Mouse (Mus musculus): ENCODE results near the gene Rad51.

The Rad51 gene

DNA sequence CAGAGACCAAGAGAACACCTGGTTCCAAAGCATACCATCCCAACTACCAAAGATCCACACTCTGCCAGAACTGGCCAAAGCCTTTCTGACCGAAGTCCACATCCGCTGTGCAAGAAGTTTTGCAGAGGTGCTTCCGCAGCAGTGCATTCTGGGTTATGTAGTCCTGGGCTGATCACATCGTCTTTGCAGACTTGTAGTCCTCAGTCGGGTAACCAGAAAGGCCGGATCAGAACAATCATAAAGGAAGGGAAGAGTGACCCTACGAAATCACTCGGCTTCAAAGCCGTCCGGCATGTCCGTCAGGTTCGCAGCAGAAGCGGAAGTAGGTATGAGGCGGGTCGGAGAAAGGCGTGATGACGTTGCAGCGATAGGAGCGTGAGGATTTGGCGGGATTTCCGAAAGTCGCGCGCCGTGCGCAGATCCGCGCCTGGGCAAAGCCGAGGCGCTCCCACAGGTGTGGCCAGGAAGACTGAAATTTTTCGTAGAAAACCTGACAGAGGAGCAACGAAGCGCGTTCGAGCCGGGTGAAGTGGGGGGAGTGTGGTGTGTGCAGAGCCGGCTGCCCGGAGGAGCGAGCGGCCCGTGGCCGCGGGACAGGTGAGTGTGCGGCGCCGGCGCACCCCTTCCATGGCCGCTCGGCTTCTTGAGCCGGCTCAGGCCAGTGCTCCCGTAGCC lies at the start of gene Rad51:
Rad51 (plus strand) TSS at position 356 of the 675 bp plus-strand sequence.
- peak; percentile 94 for DNase-seq (ENCODE audit: low read depth, low spot score)

DNA sequence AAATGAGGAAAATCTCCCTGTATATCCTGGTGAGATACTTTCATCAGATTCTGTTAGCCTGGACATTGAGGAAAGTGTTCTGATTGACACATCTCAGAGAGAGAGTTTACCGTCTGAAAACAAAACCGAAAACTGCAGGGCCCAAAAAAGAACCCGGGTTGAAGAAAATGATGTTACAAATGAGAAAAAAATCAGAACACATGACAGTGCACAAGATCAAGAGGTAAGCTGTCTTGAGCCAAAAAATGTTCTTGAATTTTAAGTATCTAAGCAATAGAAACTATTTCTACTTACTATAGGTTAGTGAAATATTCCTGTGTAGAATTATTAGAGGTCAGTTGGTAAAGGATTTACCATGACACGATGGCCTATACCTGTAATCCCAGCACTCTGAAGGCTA lies 40.2 kb upstream of the Rad51 start:
- DNase-seq (ENCODE audit: low read depth, low spot score) = no peak

DNA sequence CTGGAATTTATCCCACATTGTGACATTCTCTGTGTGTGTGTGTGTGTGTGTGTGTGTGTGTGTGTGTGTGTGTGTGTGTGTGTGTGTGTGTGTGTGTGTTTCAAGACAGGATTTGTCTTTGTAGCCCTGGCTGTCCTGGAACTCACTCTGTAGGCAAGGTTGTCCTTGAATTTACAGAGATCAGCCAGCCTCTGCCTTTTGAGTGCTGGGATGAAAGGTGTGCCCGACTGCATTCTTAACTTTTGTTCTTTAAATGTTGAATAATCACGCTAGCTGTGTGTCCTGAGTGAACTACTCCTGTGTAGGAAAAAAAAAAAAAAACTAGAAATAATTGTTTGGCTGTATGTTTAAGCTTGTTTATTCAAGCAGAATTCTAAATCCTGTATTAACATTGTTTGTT lies 26.4 kb upstream of the Rad51 start:
- DNase-seq (ENCODE audit: low read depth, low spot score) = peak; percentile 59

DNA sequence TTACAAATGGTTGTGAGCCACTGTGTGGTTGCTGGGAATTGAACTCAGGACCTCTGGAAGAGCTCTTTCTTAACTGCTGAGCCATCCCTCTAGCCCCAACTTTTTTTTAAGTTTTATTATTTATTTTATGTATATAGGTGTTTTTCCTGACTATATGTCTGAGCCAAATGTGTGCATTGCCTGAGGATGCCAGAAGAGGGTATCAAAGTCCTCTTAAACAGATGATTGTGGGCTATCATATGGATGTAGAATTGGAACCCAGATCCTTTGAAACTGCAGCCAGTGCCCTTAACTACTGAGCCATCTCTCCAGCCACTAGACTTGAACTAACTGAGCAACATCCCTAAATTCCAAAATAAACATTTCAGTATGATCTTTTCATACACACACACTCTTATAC lies 11.0 kb upstream of the Rad51 start:
- peak; percentile 32 for DNase-seq (ENCODE audit: low read depth, low spot score)

DNA sequence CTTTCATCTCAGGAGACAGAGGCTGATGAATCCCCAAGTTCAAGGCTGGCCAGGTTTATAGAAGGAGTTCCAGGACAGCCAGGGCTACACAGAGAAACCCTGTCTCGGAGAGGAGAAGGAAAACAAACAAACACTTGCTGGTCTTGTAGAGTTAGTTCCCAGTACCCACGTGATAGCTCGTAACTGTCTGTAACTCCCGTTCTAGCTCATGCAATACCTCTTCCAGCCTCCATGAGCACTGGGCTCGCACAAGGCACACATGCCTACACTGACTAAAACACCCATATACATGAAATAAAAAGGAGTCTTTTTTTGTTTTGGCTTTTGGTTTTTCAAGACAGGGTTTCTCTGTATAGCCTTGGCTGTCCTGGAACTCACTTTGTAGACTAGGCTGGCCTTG lies 6.0 kb upstream of the Rad51 start:
- DNase-seq (ENCODE audit: low read depth, low spot score) = peak; percentile 77

DNA sequence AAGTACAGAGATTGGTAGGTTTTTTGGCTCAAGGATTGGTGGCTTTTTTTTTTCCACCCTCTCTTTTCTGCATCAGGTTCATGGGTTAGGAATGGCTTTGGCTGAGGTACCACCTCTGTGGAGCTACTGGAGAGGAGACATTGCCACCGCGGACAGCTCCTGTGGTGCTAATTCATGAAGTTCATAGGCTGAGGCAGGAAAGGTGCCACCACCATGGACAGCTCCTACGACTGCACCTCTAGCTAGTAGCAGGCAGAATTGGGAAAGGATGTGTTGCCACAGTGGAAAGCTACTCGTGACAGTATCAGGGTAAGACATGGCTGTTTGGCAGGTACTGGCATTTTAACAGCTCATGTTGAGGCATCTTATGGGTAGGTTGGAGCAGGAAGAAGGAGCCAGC lies 4.0 kb upstream of the Rad51 start:
- peak; percentile 88 for DNase-seq (ENCODE audit: low read depth, low spot score)

DNA sequence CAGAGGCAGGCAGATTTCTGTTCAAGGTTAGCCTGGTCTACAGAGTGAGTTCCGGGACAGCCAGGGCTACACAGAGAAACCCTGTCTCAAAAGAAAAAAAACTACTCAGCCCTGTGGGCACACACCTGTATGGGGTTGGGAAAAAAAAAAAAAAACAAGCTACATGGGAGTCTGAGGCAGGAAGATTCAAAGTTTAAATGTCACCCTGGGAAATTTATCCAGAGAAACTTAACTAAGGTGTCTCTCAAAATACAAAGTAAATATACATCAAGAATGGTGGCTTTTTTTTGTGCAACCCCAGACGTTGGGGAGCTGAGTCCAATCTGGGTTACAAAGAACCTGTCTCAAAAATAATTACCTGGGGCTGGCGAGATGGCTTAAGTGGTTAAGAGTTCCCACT lies 1.5 kb upstream of the Rad51 start:
- DNase-seq (ENCODE audit: low read depth, low spot score) = no peak

DNA sequence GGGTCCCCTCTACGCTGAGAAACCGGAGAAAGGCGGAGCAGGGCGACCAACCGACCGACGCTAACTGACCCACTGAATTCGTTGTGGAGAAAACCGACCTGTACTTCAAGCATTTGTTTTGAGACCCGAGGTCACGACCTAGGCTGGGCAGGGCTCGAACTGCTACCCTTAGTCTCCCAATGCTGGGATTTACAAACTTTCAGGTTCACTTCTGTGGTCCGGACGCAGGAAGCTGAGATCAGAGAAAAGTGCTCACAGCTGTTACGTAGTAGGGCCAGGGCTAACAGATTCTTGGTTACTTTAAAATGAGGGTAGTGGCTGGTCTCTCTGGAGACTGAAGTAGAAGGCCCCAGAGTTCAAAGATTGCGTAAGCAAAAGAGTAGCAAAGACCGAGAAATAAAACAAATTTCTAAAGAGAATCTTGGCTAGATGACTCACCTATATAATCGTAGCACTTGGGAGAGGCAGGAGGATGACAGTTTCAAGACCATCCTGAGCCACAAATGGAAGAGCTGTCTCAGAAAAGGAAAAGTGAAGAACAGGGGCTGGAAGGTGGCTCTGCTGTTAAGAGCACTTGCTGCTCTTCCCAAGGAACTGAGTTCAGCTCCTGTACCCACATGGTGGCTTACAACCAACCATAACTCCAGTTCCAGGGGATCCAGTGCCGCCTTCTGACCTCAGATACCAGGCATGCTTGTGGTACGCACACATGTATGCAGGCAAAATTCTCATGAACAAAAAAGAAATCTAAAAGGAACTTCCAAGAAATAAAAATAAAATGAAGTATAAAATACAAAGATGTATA lies 730 bp downstream of the Rad51 start:
- DNase-seq (ENCODE audit: low read depth, low spot score) = peak; percentile 60

DNA sequence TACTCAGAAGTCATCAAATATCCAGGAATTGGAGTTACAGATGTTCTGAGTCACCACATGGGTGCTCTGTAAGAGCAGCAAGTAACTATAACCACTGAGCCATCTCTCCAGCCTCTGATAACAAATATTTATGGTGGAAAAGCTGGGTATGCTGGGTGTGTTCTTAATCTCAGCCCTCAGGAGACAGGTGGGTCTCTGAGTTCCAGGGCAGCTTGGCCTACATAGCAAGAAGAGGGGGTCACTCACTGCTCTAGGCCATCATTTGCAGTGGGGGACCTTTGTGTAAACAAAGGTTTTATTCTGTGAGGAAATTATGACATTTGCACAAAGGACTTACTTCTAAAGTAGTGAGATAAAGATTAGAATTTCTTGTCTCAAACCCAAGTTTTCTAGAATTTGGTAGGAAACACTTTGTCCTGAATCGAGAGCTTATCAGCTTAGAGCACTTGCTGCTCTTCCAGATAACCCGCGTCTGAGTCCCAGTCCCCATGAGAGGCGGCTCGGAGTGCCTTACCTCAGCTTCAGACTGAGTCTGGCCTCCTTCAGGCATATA lies 23.8 kb downstream of the Rad51 start:
- no peak for DNase-seq (ENCODE audit: low read depth, low spot score)

DNA sequence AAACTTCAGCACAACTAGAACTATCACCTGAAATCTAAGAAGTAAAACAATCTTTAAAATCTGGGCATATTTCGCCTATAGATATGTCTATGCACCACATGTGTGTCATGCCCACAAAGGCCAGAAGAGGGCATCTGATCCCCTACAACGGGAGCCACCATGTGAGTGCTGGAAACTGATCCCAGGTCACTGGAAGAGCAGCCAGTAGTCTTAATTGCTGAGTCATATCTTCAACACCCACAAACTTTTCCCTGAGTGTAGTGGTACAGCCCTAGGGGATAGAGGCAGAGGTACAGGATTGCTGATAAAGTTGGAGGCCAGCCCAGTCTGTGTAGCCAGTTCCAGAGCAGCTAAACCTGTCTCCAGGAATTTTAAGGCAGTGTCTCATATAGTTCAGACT lies 32.6 kb downstream of the Rad51 start:
- DNase-seq (ENCODE audit: low read depth, low spot score) = peak; percentile 88

DNA sequence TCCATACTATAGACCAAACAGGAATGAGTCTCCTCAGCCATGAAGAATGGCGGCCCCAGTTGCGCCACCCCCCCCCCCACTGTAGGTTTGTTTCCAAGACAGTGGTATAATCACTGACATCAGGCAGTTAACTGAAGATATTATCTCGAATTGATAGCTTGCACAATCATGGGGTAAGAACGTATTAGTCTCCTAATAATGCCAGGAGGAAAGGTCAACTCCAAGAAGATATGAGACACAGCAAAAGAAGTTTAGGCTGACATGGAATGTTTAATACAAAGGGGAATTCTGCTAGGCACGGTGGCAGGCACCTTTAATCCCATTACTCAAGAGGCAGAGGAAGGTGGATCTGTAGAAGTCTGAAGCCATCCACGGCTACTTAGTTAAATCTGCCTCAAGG lies 33.8 kb downstream of the Rad51 start:
- DNase-seq (ENCODE audit: low read depth, low spot score) = no peak

DNA sequence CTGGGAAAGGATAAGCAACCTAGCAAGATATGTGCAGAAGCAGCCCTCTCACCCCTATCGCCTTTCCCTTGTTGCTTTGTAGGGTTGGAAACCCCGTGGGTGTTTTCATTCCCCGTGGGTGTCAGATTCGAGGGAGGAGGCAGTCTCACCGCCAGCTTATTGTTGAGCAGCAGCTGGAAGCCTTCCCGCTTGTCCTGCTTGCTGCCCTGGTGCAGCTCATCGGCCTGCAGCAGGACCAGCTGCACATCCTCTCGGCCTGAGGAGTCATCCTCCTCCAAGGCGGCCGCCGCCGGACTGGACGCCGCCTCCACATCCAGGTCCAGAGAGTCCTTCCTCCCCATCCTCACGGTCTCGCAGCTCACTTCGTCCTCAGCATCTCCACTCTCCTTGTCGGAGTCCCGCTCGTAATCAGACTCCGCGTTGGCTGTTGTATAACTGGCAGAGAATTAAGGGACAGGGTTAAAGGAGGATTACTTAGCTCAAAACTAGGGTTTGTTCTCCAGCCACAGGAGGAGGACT lies 34.6 kb downstream of the Rad51 start:
- peak; percentile 20 for DNase-seq (ENCODE audit: low read depth, low spot score)

DNA sequence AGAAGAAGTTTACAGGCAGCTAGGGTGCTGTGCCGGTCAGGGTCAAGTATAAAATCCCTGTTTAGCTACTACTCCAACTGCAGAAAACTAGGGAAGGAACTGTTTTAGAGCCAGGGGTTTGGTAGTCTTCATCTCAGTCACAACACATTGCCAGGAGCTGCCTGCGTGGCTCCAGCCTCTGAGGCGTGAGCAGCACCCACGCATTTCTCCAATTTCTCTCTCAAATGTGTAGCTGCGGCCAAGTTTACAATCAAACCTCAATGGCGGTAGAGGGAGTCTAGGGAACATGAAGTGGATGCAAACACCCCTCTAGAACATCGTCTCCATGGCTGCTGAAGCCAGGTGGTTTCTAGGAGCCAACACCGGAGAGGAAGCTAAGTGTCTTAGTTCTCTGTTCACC lies 35.2 kb downstream of the Rad51 start:
- DNase-seq (ENCODE audit: low read depth, low spot score) = no peak

DNA sequence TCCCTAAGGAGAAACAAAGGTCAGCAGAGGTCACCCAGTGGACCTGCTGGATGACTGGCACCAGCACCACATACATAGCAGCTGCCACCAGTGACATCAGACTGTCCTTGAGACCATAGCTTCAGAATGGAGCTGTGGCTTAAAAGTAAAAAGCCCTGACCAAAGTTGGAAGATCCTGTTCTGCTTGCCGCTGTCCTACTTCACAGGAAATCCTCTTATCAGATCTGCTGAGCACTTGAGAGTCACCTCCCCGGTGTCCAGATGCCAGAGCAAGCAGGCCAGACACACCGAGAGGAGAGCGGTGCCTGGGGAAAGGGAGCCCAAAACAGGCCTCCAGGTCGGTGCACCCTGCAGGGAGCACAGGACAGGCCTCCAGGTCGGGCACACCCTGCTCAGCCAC lies 39.7 kb downstream of the Rad51 start:
- DNase-seq (ENCODE audit: low read depth, low spot score) = no peak

DNA sequence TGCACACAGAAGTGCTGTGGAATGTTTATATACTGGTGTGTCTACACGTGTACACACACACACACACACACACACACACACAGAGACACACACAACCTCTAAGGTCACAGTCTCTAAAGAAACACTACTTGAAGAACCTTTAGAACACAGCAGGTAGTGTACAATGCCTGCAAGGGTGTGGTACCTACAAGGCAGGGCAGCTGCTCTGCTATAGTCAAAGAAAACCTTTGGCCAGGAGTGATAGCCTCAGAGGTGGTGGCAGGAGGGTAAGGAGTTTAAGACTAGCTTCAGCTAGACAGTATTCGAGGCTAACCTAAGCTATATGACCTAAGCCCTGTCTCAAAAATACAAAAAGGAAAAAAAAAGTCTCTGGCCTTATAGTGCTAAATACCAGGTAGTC lies 42.1 kb downstream of the Rad51 start:
- no peak for DNase-seq (ENCODE audit: low read depth, low spot score)

DNA sequence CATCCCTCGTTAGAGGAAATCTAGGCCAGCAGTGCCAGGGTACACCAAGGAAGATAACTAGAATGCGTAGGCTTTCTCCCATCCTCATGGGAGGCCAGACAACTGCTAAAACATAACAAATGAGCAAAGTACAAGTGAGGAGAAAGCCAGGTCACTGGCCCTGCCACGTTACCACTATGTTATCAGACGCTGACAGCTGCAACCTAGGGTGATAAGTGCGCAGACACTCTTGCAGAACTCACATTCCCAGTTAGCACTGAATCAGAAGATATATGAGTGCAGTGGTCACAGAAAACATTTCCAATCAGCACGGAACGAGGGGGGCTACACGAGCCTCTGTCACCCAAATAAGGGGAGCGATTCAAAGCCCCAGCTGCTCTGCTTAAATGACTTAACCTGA lies 42.8 kb downstream of the Rad51 start:
- no peak for DNase-seq (ENCODE audit: low read depth, low spot score)

DNA sequence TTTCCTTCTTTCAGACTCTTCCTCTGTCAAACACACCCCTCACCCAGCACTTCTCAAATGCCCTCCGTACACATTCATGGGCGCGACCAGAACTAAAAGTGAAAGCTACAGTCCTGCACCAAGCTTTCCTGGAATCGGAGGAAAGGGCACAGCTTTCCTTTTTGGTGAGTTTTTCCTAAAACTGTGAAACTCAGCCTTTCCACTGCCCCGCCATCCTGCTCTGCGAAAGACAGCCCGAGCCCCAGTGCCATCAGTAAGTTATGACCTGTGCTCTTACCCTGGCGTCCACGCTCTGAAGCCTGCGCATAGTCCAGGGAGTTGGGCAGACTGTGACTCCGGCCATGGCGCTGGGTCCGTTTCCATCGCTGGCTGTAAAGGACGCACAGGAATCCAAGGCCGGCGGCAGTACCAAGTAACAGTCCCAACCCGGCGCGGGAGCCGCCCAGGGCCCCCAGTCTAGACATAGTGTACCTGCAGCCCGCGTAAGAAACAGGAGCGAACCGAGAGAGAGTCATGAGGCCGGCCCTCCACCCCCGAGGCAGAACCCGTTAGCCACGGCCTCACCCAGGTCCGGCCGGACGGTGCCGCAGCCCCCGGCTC lies 43.6 kb downstream of the Rad51 start:
- no peak for DNase-seq (ENCODE audit: low read depth, low spot score)

DNA sequence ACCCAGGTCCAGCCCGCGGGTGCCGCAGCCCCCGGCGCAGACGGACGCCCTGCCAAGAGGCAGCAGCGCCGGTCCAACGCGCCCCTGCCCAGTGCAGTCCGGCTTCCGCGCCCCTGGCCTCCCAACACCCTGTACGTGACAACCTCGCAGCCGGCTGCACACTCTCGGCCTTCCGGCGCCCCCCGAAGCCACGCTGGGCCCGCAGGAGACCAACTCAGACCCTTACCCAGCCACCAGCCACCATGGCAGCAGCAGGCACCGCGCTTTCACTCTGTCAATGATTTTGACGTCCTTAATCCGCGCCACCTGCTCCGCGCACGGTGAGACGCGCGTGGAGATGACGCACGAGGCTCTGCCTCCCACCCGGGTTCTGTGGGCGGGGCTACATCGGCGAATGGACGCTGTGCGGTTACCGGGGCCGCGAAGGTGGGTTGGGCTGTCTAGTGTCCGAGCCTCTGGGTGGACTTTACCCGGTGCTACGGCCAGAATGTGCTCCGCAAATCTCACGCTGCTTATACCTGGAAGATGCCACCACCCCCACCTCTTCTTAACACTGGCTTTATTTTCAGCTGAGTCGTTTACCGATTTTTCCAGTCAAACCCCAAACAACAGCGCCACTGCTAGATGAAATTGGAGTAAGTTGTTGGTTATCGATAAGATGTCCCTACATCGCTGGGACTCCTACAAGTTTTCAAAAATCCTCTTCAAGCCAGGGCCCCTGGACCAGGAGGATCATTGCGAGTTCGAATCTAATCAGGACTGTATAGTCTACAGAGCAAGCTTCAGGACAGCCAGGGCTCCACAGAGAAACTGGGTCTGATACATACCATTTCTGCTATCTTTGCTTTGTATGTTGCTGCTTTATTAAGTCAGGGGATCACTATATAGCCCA lies 44.3 kb downstream of the Rad51 start, which contains the start of gene Rmdn3:
Rmdn3 (minus strand) TSS at position 354 of the 892 bp plus-strand sequence.
- DNase-seq (ENCODE audit: low read depth, low spot score) = peak; percentile 95

DNA sequence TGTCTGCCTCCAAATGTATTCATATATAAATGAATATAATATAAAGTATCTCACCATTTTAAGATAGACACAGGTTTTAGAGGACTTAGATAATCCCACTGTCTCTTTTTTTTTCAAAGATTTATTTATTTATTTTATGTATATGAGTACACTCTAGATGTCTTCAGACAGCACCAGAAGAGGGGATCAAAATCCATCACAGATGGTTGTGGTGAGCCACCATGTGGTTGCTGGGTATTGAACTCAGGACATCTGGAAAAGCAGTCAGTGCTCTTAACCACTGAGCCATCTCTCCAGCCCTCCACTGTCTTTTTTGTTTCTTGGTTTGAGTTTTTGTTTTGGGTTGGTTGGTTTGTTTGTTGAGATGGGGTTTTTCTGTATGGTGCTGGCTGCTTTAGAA lies 45.2 kb downstream of the Rad51 start:
- no peak for DNase-seq (ENCODE audit: low read depth, low spot score)

DNA sequence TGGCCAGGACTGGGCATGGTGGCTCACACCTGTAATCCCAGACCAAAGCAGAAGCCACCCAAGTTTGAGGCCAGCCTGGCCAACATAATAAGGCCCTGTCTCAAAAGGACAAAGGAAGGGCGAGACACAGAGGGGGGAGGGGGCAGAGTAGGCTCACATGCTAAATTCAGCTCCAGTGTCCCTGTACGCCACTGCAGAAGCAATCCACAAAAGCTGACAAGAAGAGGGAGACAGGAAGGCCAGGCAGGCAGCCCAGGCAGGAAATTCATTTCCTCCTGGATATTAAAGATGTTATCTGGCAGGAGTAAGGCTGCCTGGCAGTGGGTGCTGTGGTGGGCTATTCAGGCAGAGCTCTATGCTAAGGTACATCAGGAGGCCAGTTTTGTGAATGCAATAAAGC lies 48.7 kb downstream of the Rad51 start:
- DNase-seq (ENCODE audit: low read depth, low spot score) = no peak

DNA sequence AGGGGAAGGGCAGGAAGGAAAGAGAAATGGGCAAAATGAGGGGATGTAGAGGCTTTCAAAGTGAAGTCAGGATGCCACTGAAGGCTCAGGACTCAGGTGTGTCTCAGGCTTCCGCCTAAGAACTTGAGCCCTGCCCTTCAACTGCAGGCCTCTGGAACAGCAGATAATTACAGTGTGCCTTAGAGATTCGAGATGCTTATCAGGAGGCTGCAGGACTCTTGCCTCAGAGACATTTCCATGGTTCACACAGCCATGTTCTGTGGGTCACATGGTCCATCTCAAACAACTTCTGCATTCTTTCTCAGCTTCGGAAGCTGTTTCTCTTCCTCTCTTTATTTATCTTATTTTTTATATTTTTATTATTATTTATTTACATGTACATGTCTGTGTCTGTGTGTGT lies 50.5 kb downstream of the Rad51 start:
- DNase-seq (ENCODE audit: low read depth, low spot score) = no peak

Data from R1 (cell line).